Comparison of ENCODE assay signal across 8 mouse cellular contexts in genomic region chr16:23269984-23270912, GRCm38 (mm10). TPM values are rescaled to one million over a fixed set of nuclear protein-coding genes. Genes with fewer than 3 reads are reported as not detected.
DNase-seq lines count a peak whose midpoint lies in the region; ATAC-seq and TF ChIP-seq lines count a peak whose summit lies in the region.

No protein-coding gene starts in this region.

- no peak overlapping the region for H3K4me3 ChIP-seq in kidney, embryonic 14.5 days (ENCODE audit: low read length)
- H3K4me3 ChIP-seq in forebrain, embryonic 15.5 days, result no peak overlapping the region
- 0 out of 2 replicates have a peak overlapping the region, but pooled peaks have one; percentile 13 for H3K4me3 ChIP-seq in limb, embryonic 10.5 days
- H3K4me3 ChIP-seq in stomach, embryonic 14.5 days (ENCODE audit: low read depth, low read length), result no peak overlapping the region

- in situ Hi-C loops in Patski (cut with MboI; ENCODE audit: low pct_unique_long_range_greater_than_20kb), result no loop called here

- TF ChIP-seq CTCF in Patski (IDR thresholded peaks at IDR 0.05), result no peak

- no peaks in the 10 kb centered on the region for H3K36me3 ChIP-seq in kidney, embryonic 14.5 days (ENCODE audit: control insufficient read depth, insufficient read depth, low read length)
- no peaks in the 10 kb centered on the region for H3K36me3 ChIP-seq in forebrain, embryonic 15.5 days
- peaks cover 19% of the 10 kb centered on the region for H3K36me3 ChIP-seq in limb, embryonic 10.5 days
- no peaks in the 10 kb centered on the region for H3K36me3 ChIP-seq in stomach, embryonic 14.5 days (ENCODE audit: control insufficient read depth, insufficient read depth, low read length)

- H3K27me3 ChIP-seq in kidney, embryonic 14.5 days (ENCODE audit: control insufficient read depth, insufficient read depth, low read length), result no peaks in the 10 kb centered on the region
- H3K27me3 ChIP-seq in Patski, result no peaks in the 10 kb centered on the region
- H3K27me3 ChIP-seq in forebrain, embryonic 15.5 days, result no peaks in the 10 kb centered on the region
- no peaks in the 10 kb centered on the region for H3K27me3 ChIP-seq in limb, embryonic 10.5 days (ENCODE audit: low read depth, poor library complexity, severe bottlenecking)
- no peaks in the 10 kb centered on the region for H3K27me3 ChIP-seq in stomach, embryonic 14.5 days (ENCODE audit: control insufficient read depth, insufficient read depth, low read length)

- peak overlapping the region; percentile 53 for H3K27ac ChIP-seq in kidney, embryonic 14.5 days (ENCODE audit: low read depth, low read length)
- peak overlapping the region; percentile 14; the same call in 1 of the 2 replicates for H3K27ac ChIP-seq in forebrain, embryonic 15.5 days (replicated peaks)
- peak overlapping the region; percentile 84 for H3K27ac ChIP-seq in limb, embryonic 10.5 days
- H3K27ac ChIP-seq in stomach, embryonic 14.5 days (ENCODE audit: low read length), result peak overlapping the region; percentile 61; the same call in 1 of the 2 replicates

- H3K4me1 ChIP-seq in kidney, embryonic 14.5 days (ENCODE audit: control insufficient read depth, insufficient read depth, low read length), result peaks cover 37% of the 10 kb centered on the region
- H3K4me1 ChIP-seq in forebrain, embryonic 15.5 days, result peaks cover 38% of the 10 kb centered on the region
- peaks cover 44% of the 10 kb centered on the region for H3K4me1 ChIP-seq in limb, embryonic 10.5 days
- H3K4me1 ChIP-seq in stomach, embryonic 14.5 days (ENCODE audit: control insufficient read depth, insufficient read depth, low read length), result peaks cover 42% of the 10 kb centered on the region

- DNase-seq in kidney, adult 8-10 months, result no peak
- peak; percentile 86 for DNase-seq in Patski (ENCODE audit: low read depth, low spot score)
- peak; percentile 60 for DNase-seq in limb, embryonic 10.5 days (ENCODE audit: low spot score)
- DNase-seq in spleen, adult 12 weeks (ENCODE audit: low spot score), result no peak
- DNase-seq in cerebellum, postnatal 4 days (ENCODE audit: low spot score in 2 of 2), result no peak

- no peaks in the 10 kb centered on the region for H3K9me3 ChIP-seq in kidney, embryonic 14.5 days (ENCODE audit: control insufficient read depth, low read length)
- H3K9me3 ChIP-seq in forebrain, embryonic 15.5 days, result no peaks in the 10 kb centered on the region
- H3K9me3 ChIP-seq in limb, embryonic 10.5 days (replicated peaks), result no peaks in the 10 kb centered on the region
- no peaks in the 10 kb centered on the region for H3K9me3 ChIP-seq in stomach, embryonic 14.5 days (ENCODE audit: control insufficient read depth, low read depth, low read length)

- no peak overlapping the region for H3K9ac ChIP-seq in kidney, embryonic 14.5 days (ENCODE audit: low read depth, low read length)
- no peak overlapping the region for H3K9ac ChIP-seq in forebrain, embryonic 15.5 days (replicated peaks)
- H3K9ac ChIP-seq in stomach, embryonic 14.5 days (replicated peaks; ENCODE audit: low read depth, low read length), result no peak overlapping the region

- peak; percentile 68 for ATAC-seq in kidney, embryonic 14.5 days (ENCODE audit: low FRiP score, low TSS enrichment)
- peak; percentile 46 for ATAC-seq in Patski
- peak; percentile 38 for ATAC-seq in forebrain, embryonic 15.5 days (replicated peaks)
- ATAC-seq in stomach, embryonic 14.5 days (ENCODE audit: insufficient number of reproducible peaks, insufficient read depth, low FRiP score, low read depth), result peak; percentile 53; the same call in 1 of the 2 replicates

- H3K4me2 ChIP-seq in kidney, embryonic 14.5 days (replicated peaks; ENCODE audit: low read depth, low read length), result no peak overlapping the region
- no peak overlapping the region for H3K4me2 ChIP-seq in forebrain, embryonic 15.5 days (replicated peaks)
- no peak overlapping the region for H3K4me2 ChIP-seq in stomach, embryonic 14.5 days (replicated peaks; ENCODE audit: low read depth, low read length)

- POLR2A ChIA-PET in Patski (lab: Charles Lee), result interaction anchor here (1.2 to 1.3 kb wide), 2 partner anchors 10 to 38 kb away, joined by 3 to 5 read pairs; no protein-coding TSS in a partner anchor

- CTCF ChIA-PET in Patski (lab: Charles Lee), result interaction anchor here (1.1 to 1.8 kb wide), 3 partner anchors 41 to 133 kb away, joined by 3 to 5 read pairs (median 4); no protein-coding TSS in a partner anchor

- WGBS in kidney, embryonic 14.5 days, result 20% methylated on average over 10 of the region's 10 CpGs
- 18% methylated on average over 10 of the region's 10 CpGs for WGBS in forebrain, embryonic 15.5 days
- 19% methylated on average over 10 of the region's 10 CpGs for WGBS in limb, embryonic 10.5 days
- WGBS in stomach, embryonic 14.5 days, result 26% methylated on average over 10 of the region's 10 CpGs

RNA-seq across cellular contexts. Expression of gene St6gal1, which starts 45.7 kb away (rescaled TPM):
- 32.5 and 36.7 TPM in 2 replicates for polyA plus RNA-seq in kidney, embryonic 14.5 days (2014; fragmentation: Nextera tagmentation; extraction: Ambion mirVana)
- 63.1 TPM for polyA plus RNA-seq in Patski (2021)
- 53.8 and 55.9 TPM in 2 replicates for polyA plus RNA-seq in forebrain, embryonic 15.5 days (2015; fragmentation: Nextera tagmentation; extraction: Ambion mirVana)
- polyA plus RNA-seq in limb, embryonic 10.5 days (2016; fragmentation: Nextera tagmentation; extraction: Ambion mirVana), result 23.8 and 26.7 TPM in 2 replicates
- polyA plus RNA-seq in stomach, embryonic 14.5 days (2014; fragmentation: Nextera tagmentation; extraction: Ambion mirVana), result 25.6 and 25.7 TPM in 2 replicates

Comparison
In these comparisons a context has a peak if more than half of its experiments do, and no peak if none do; other contexts are left out.
1. H3K27ac ChIP-seq: peak in every context shown above with its lines; median percentile 84 in limb, embryonic 10.5 days; 61 in stomach, embryonic 14.5 days; 53 in kidney, embryonic 14.5 days; 14 in forebrain, embryonic 15.5 days.
2. DNase-seq: peak in Patski (single experiment) and limb, embryonic 10.5 days (single experiment); none in kidney, adult 8-10 months (0 of 2), spleen, adult 12 weeks (single experiment) and cerebellum, postnatal 4 days (0 of 2).
3. Peak in every context shown above with its lines, with median percentiles within 50 percentile points of each other: ATAC-seq.